Mouse (Mus musculus) forebrain, embryonic 15.5 days (tissue): ENCODE results near the gene Lmbrd2. TPM values are rescaled to one million over a fixed set of nuclear protein-coding genes. Genes with fewer than 3 reads are reported as not detected.
A peak's percentile ranks its signal among the peaks of the same experiment; 100 is the strongest.
"Not testable (repeated sequence)": the region's sequence is repeated elsewhere in the genome, so short reads cannot be mapped to it uniquely, and the experiment has no call there.

Experiments
- ATAC-seq: fragments of 200-750 bp; cut with Nextera tagmentation; replicated peaks from 2 replicates; pipeline ENCODE4 v1.8.0; 2017; ENCODE audit warnings: mild to moderate bottlenecking, moderate TSS enrichment, moderate library complexity
- H3K27ac ChIP-seq: fragments of 300-500 bp; sonication (generic); replicated peaks from 2 replicates; pipeline ENCODE4 v1.5.1; 2015; ENCODE audit warnings: mild to moderate bottlenecking, inconsistent platforms
- H3K27me3 ChIP-seq: fragments of 300-500 bp; sonication (generic); 2 replicates; pipeline ENCODE4 v1.6.1; 2015; ENCODE audit warnings: inconsistent platforms
- H3K36me3 ChIP-seq: fragments of 300-500 bp; sonication (generic); 2 replicates; pipeline ENCODE4 v1.6.1; 2015; ENCODE audit warnings: mild to moderate bottlenecking, inconsistent platforms
- H3K4me1 ChIP-seq: fragments of 300-500 bp; sonication (generic); 2 replicates; pipeline ENCODE4 v1.6.1; 2015; ENCODE audit warnings: inconsistent platforms
- H3K4me2 ChIP-seq: fragments of 300-500 bp; sonication (generic); replicated peaks from 2 replicates; pipeline ENCODE4 v1.6.1; 2015; ENCODE audit warnings: mild to moderate bottlenecking, inconsistent platforms
- H3K4me3 ChIP-seq: fragments of 300-500 bp; sonication (generic); 2 replicates; pipeline ENCODE4 v1.5.1; 2015; ENCODE audit warnings: mild to moderate bottlenecking, inconsistent platforms
- H3K9ac ChIP-seq: fragments of 300-500 bp; sonication (generic); replicated peaks from 2 replicates; pipeline ENCODE4 v1.6.1; 2015; ENCODE audit warnings: mild to moderate bottlenecking, inconsistent platforms
- H3K9me3 ChIP-seq: fragments of 300-500 bp; sonication (generic); 2 replicates; pipeline ENCODE4 v1.6.1; 2016; ENCODE audit warnings: inconsistent platforms
- WGBS: fragments of 180-500 bp; shearing (Covaris S2); methylation state at CpG from one replicate; pipeline ENCODE4 v1.1.7; 2015; ENCODE audit warnings: mixed read lengths; 5-methylcytosine and 5-hydroxymethylcytosine counted together
- polyA plus RNA-seq: library from polyadenylated mRNA; unstranded; fragments of >200 nt; fragmentation: Nextera tagmentation; extraction: Ambion mirVana; gene quantifications from 2 replicates; pipeline ENCODE4 v1.2.1, GENCODE M21; 2015

The Lmbrd2 gene
- polyA plus RNA-seq, 1 experiment from 2014 or later = 4.2 TPM

- Histone ChIP-seq H3K9ac (peak overlapping the region; percentile 74), H3K27ac (peak overlapping the region; percentile 85), H3K4me1 (peaks cover 36% of the 10 kb centered on the region), H3K36me3 (peaks cover 21% of the 10 kb centered on the region), H3K4me2 (peak overlapping the region; percentile 76), H3K9me3 (no peaks in the 10 kb centered on the region), H3K4me3 (peak overlapping the region; percentile 62), H3K27me3 (no peaks in the 10 kb centered on the region)
- under 1% methylated on average over 37 of the region's 37 CpGs for WGBS
- ATAC-seq = peak; percentile 88
These were observed 378 bp downstream of the Lmbrd2 start for GRCm38 (mm10) chr15:9140684-9141171.

- no peak within 1 kb of the TSS for H3K4me3 ChIP-seq
- H3K9ac ChIP-seq = no peak within 1 kb of the TSS
- H3K9me3 ChIP-seq = no peaks in the 10 kb centered on the region
- no peak within 1 kb of the TSS for H3K4me2 ChIP-seq
- H3K27ac ChIP-seq = no peak within 1 kb of the TSS
- no peaks in the 10 kb centered on the region for H3K27me3 ChIP-seq
- H3K4me1 ChIP-seq = no peaks in the 10 kb centered on the region
- ATAC-seq = no peak
- H3K36me3 ChIP-seq = peaks cover 50% of the 10 kb centered on the region
These were observed 15.0 kb downstream of the Lmbrd2 start, which contains the start of gene Skp2 for GRCm38 (mm10) chr15:9155325-9155724. Gene Skp2 (minus strand): TSS chr15:9155425.

- Histone ChIP-seq H3K27me3 (no peaks in the 10 kb centered on the region), H3K27ac (no peak overlapping the region), H3K4me3 (no peak overlapping the region), H3K9me3 (no peaks in the 10 kb centered on the region), H3K4me2 (no peak overlapping the region), H3K9ac (no peak overlapping the region), H3K4me1 (no peaks in the 10 kb centered on the region), H3K36me3 (peaks cover 32% of the 10 kb centered on the region)
- 41% methylated on average over 4 of the region's 4 CpGs for WGBS
- ATAC-seq = no peak
These were observed 22.3 kb downstream of the Lmbrd2 start for GRCm38 (mm10) chr15:9162557-9163070.

GRCm38 (mm10) chr15:9164125-9164524, 23.8 kb downstream of the Lmbrd2 start:
- H3K9ac ChIP-seq = no peak overlapping the region
- H3K36me3 ChIP-seq = peaks cover 35% of the 10 kb centered on the region
- H3K9me3 ChIP-seq = no peaks in the 10 kb centered on the region
- no peak for ATAC-seq
- H3K4me1 ChIP-seq = no peaks in the 10 kb centered on the region
- no peak overlapping the region for H3K4me3 ChIP-seq
- WGBS = 61% methylated on average over 6 of the region's 6 CpGs
- no peaks in the 10 kb centered on the region for H3K27me3 ChIP-seq
- no peak overlapping the region for H3K4me2 ChIP-seq
- no peak overlapping the region for H3K27ac ChIP-seq

- no peak for ATAC-seq
- H3K4me1 ChIP-seq = no peaks in the 10 kb centered on the region
- H3K27me3 ChIP-seq = no peaks in the 10 kb centered on the region
- no peak overlapping the region for H3K4me2 ChIP-seq
- peaks cover 32% of the 10 kb centered on the region for H3K36me3 ChIP-seq
- no peak overlapping the region for H3K27ac ChIP-seq
- H3K9me3 ChIP-seq = no peaks in the 10 kb centered on the region
- no peak overlapping the region for H3K9ac ChIP-seq
- WGBS = 96% methylated on average over 3 of the region's 3 CpGs
- H3K4me3 ChIP-seq = no peak overlapping the region
These were observed 36.7 kb downstream of the Lmbrd2 start for GRCm38 (mm10) chr15:9177038-9177437.

- 94% methylated on average over 5 of the region's 5 CpGs for WGBS
- peaks cover 40% of the 10 kb centered on the region for H3K36me3 ChIP-seq
These were observed 43.6 kb downstream of the Lmbrd2 start for GRCm38 (mm10) chr15:9183995-9184394.

GRCm38 (mm10) chr15:9189796-9190195, 49.4 kb downstream of the Lmbrd2 start:
- Histone ChIP-seq H3K9ac (no peak overlapping the region), H3K4me3 (no peak overlapping the region), H3K9me3 (no peaks in the 10 kb centered on the region), H3K27ac (no peak overlapping the region), H3K4me2 (no peak overlapping the region), H3K27me3 (no peaks in the 10 kb centered on the region), H3K36me3 (peaks cover 40% of the 10 kb centered on the region), H3K4me1 (no peaks in the 10 kb centered on the region)
- no peak for ATAC-seq
- 90% methylated on average over 2 of the region's 2 CpGs for WGBS

More at GRCm38 (mm10) chr15:9183995-9184394, 43.6 kb downstream of the Lmbrd2 start:
- Histone ChIP-seq H3K27me3 (no peaks in the 10 kb centered on the region), H3K4me2 (no peak overlapping the region), H3K9me3 (no peaks in the 10 kb centered on the region), H3K9ac (no peak overlapping the region), H3K4me1 (no peaks in the 10 kb centered on the region), H3K27ac (no peak overlapping the region), H3K4me3 (no peak overlapping the region)
- ATAC-seq = no peak

GRCm38 (mm10) chr15:9192685-9193084, 52.3 kb downstream of the Lmbrd2 start:
- H3K4me1 ChIP-seq, H3K4me2 ChIP-seq, ATAC-seq, H3K27me3 ChIP-seq, H3K9ac ChIP-seq, H3K4me3 ChIP-seq, H3K9me3 ChIP-seq, H3K27ac ChIP-seq: not testable (repeated sequence)
- H3K36me3 ChIP-seq = peaks cover 39% of the 10 kb centered on the region

GRCm38 (mm10) chr15:9198421-9198820, 58.1 kb downstream of the Lmbrd2 start:
- 71% methylated on average over 6 of the region's 6 CpGs for WGBS
- H3K9ac ChIP-seq = no peak overlapping the region
- no peak for ATAC-seq

GRCm38 (mm10) chr15:9211891-9212290, 71.5 kb downstream of the Lmbrd2 start:
- Histone ChIP-seq H3K9me3 (no peaks in the 10 kb centered on the region), H3K4me2 (no peak overlapping the region)

More at GRCm38 (mm10) chr15:9198421-9198820, 58.1 kb downstream of the Lmbrd2 start:
- Histone ChIP-seq H3K4me3 (no peak overlapping the region), H3K4me2 (no peak overlapping the region), H3K27me3 (no peaks in the 10 kb centered on the region), H3K36me3 (peaks cover 19% of the 10 kb centered on the region), H3K9me3 (no peaks in the 10 kb centered on the region), H3K27ac (no peak overlapping the region), H3K4me1 (no peaks in the 10 kb centered on the region)

GRCm38 (mm10) chr15:9213026-9213425, 72.7 kb downstream of the Lmbrd2 start:
- H3K4me1 ChIP-seq, H3K9ac ChIP-seq, H3K9me3 ChIP-seq, H3K27ac ChIP-seq, H3K27me3 ChIP-seq, H3K4me2 ChIP-seq, ATAC-seq, H3K4me3 ChIP-seq, H3K36me3 ChIP-seq: not testable (repeated sequence)
- WGBS = 68% methylated on average over 3 of the region's 3 CpGs

More at GRCm38 (mm10) chr15:9211891-9212290, 71.5 kb downstream of the Lmbrd2 start:
- H3K9ac ChIP-seq = no peak overlapping the region
- no peaks in the 10 kb centered on the region for H3K27me3 ChIP-seq
- no peak for ATAC-seq
- H3K4me3 ChIP-seq = no peak overlapping the region
- H3K36me3 ChIP-seq = no peaks in the 10 kb centered on the region
- no peaks in the 10 kb centered on the region for H3K4me1 ChIP-seq
- no peak overlapping the region for H3K27ac ChIP-seq

- H3K4me1 ChIP-seq, H3K4me2 ChIP-seq, ATAC-seq, H3K9me3 ChIP-seq, H3K36me3 ChIP-seq, H3K27me3 ChIP-seq, H3K4me3 ChIP-seq, H3K9ac ChIP-seq, H3K27ac ChIP-seq: not testable (repeated sequence)
- 92% methylated on average over 7 of the region's 7 CpGs for WGBS
These were observed 73.1 kb downstream of the Lmbrd2 start for GRCm38 (mm10) chr15:9213431-9213830.

GRCm38 (mm10) chr15:9216446-9216845, 76.1 kb downstream of the Lmbrd2 start:
- H3K4me2 ChIP-seq = no peak overlapping the region
- no peak overlapping the region for H3K27ac ChIP-seq
- no peak overlapping the region for H3K4me3 ChIP-seq
- ATAC-seq = no peak
- no peaks in the 10 kb centered on the region for H3K9me3 ChIP-seq
- H3K27me3 ChIP-seq = no peaks in the 10 kb centered on the region
- no peak overlapping the region for H3K9ac ChIP-seq
- H3K4me1 ChIP-seq = no peaks in the 10 kb centered on the region
- H3K36me3 ChIP-seq = no peaks in the 10 kb centered on the region
- WGBS = 86% methylated on average over 5 of the region's 5 CpGs
